21 mouse cellular contexts compared by ENCODE assay signal in genomic region chr13:51840702-51841101, GRCm38 (mm10). TPM values are rescaled to one million over a fixed set of nuclear protein-coding genes. Genes with fewer than 3 reads are reported as not detected.
DNase-seq lines count a peak whose midpoint lies in the region; ATAC-seq and TF ChIP-seq lines count a peak whose summit lies in the region.
"Had no signal": no experiment of that assay in that cellular context is flagged by ENCODE, and none has a peak within 500 bp of the region (broad histone marks: within the 10 kb centered on the region; RNA-seq: fewer than 3 reads in every experiment).

No protein-coding gene starts in this region.

- peaks cover 10% of the 10 kb centered on the region; the same call in 1 of the 2 replicates for H3K27me3 ChIP-seq in limb, embryonic 12.5 days
- peaks cover 42% of the 10 kb centered on the region for H3K27me3 ChIP-seq in limb, embryonic 10.5 days (ENCODE audit: low read depth, poor library complexity, severe bottlenecking)
- no peaks in the 10 kb centered on the region for H3K27me3 ChIP-seq in liver, embryonic 14.5 days (ENCODE audit: control insufficient read depth, insufficient read depth, low read length)
- peaks cover 7% of the 10 kb centered on the region; the same call in 1 of the 2 replicates for H3K27me3 ChIP-seq in heart, embryonic 11.5 days (ENCODE audit: control insufficient read depth, insufficient read depth, low read length)
- no peaks in the 10 kb centered on the region for H3K27me3 ChIP-seq in cerebellum, adult 2 months (ENCODE audit: control insufficient read depth, insufficient read depth, low read length)
- H3K27me3 ChIP-seq: Patski had no signal

- no peak for TF ChIP-seq POLR2A in cerebellum, adult 2 months (IDR thresholded peaks at IDR 0.05; ENCODE audit: borderline replicate concordance, insufficient read depth, low read length)

- H3K9ac ChIP-seq in limb, embryonic 12.5 days (replicated peaks), result no peak overlapping the region
- H3K9ac ChIP-seq in liver, embryonic 14.5 days (replicated peaks), result no peak overlapping the region
- no peak overlapping the region for H3K9ac ChIP-seq in heart, embryonic 11.5 days (ENCODE audit: low read depth, low read length)
- H3K9ac ChIP-seq: embryonic facial prominence, embryonic 13.5 days; hindbrain, embryonic 12.5 days had no signal

- no peak overlapping the region for H3K27ac ChIP-seq in limb, embryonic 12.5 days
- no peak overlapping the region for H3K27ac ChIP-seq in limb, embryonic 10.5 days
- peak overlapping the region; percentile 21 for H3K27ac ChIP-seq in liver, embryonic 14.5 days
- H3K27ac ChIP-seq in heart, embryonic 11.5 days (ENCODE audit: low read depth, low read length), result no peak overlapping the region
- H3K27ac ChIP-seq in cerebellum, adult 2 months (ENCODE audit: insufficient read depth, low read length), result no peak overlapping the region
- H3K27ac ChIP-seq: embryonic facial prominence, embryonic 13.5 days; forebrain, embryonic 12.5 days; heart, adult 2 months; hindbrain, embryonic 12.5 days had no signal

- no peak overlapping the region for H3K4me3 ChIP-seq in limb, embryonic 12.5 days (replicated peaks)
- H3K4me3 ChIP-seq in limb, embryonic 10.5 days, result no peak overlapping the region
- no peak overlapping the region for H3K4me3 ChIP-seq in liver, embryonic 14.5 days (ENCODE audit: insufficient read depth in 1 of 2, low read depth in 2 of 2, low read length in 2 of 2)
- no peak overlapping the region for H3K4me3 ChIP-seq in heart, embryonic 11.5 days (ENCODE audit: low read depth, low read length)
- H3K4me3 ChIP-seq in cerebellum, adult 2 months (replicated peaks; ENCODE audit: insufficient read depth, low read depth, low read length), result no peak overlapping the region
- H3K4me3 ChIP-seq: embryonic facial prominence, embryonic 13.5 days; forebrain, embryonic 12.5 days; heart, adult 2 months; heart, embryonic 12.5 days; hindbrain, embryonic 12.5 days had no signal

- no peaks in the 10 kb centered on the region for H3K36me3 ChIP-seq in limb, embryonic 12.5 days
- H3K36me3 ChIP-seq in limb, embryonic 10.5 days, result no peaks in the 10 kb centered on the region
- no peaks in the 10 kb centered on the region for H3K36me3 ChIP-seq in liver, embryonic 14.5 days (replicated peaks; ENCODE audit: control insufficient read depth, insufficient read depth, low read depth)
- H3K36me3 ChIP-seq in heart, embryonic 11.5 days (ENCODE audit: control insufficient read depth, insufficient read depth, low read length), result no peaks in the 10 kb centered on the region
- H3K36me3 ChIP-seq: embryonic facial prominence, embryonic 13.5 days; forebrain, embryonic 12.5 days; heart, embryonic 12.5 days; hindbrain, embryonic 12.5 days had no signal

- peaks cover 31% of the 10 kb centered on the region for H3K4me1 ChIP-seq in limb, embryonic 12.5 days (replicated peaks)
- H3K4me1 ChIP-seq in limb, embryonic 10.5 days, result peaks cover 50% of the 10 kb centered on the region
- H3K4me1 ChIP-seq in liver, embryonic 14.5 days (replicated peaks; ENCODE audit: control insufficient read depth in 2 of 2, insufficient read depth in 2 of 2, low read length in 1 of 2), result peaks cover 35 to 47% of the 10 kb centered on the region in 2 experiments
- H3K4me1 ChIP-seq in heart, embryonic 11.5 days (ENCODE audit: control insufficient read depth, insufficient read depth, low read length), result peaks cover 36% of the 10 kb centered on the region
- no peaks in the 10 kb centered on the region for H3K4me1 ChIP-seq in cerebellum, adult 2 months (ENCODE audit: control insufficient read depth, insufficient read depth, low read length)

- peak; percentile 65 for TF ChIP-seq EP300 in liver, embryonic 14.5 days (IDR thresholded peaks at IDR 0.05; ENCODE audit: low read depth)

- 37% methylated on average over 6 of the region's 6 CpGs for WGBS in limb, embryonic 12.5 days
- WGBS in limb, embryonic 10.5 days, result 44% methylated on average over 6 of the region's 6 CpGs
- WGBS in liver, embryonic 14.5 days (ENCODE audit: insufficient replicate concordance), result 24% methylated on average over 6 of the region's 6 CpGs
- 16% methylated on average over 6 of the region's 6 CpGs for WGBS in heart, embryonic 11.5 days (ENCODE audit: insufficient replicate concordance)
- WGBS in cerebellum, adult 2 months, result 63% methylated on average over 6 of the region's 6 CpGs

- no peak for TF ChIP-seq CTCF in liver, embryonic 14.5 days (IDR thresholded peaks at IDR 0.05; ENCODE audit: low read depth)
- TF ChIP-seq CTCF in cerebellum, adult 2 months (IDR thresholded peaks at IDR 0.05; ENCODE audit: borderline replicate concordance, insufficient read depth, low read depth, low read length), result no peak

- DNase-seq in limb, embryonic 10.5 days (ENCODE audit: low spot score), result no peak
- peak; percentile 57 for DNase-seq in liver
- DNase-seq in liver, embryonic 14.5 days (ENCODE audit: low read depth in 3 of 3, low spot score in 3 of 3), result no peak
- no peak for DNase-seq in natural killer cell, adult 2 months (ENCODE audit: low spot score in 2 of 2)
- DNase-seq in cerebellum, adult 2 months, result no peak
- DNase-seq: adrenal gland, postnatal 14 days; cerebellum, adult 11-12 months; cerebellum, adult 9-11 months; cerebellum, postnatal 36 days; gastrocnemius, postnatal 10 days; heart, adult 2 months; heart, postnatal 36 days had no signal

- H3K4me2 ChIP-seq in limb, embryonic 12.5 days, result 0 out of 2 replicates have a peak overlapping the region, but pooled peaks have one; percentile 48
- H3K4me2 ChIP-seq in liver, embryonic 14.5 days (ENCODE audit: low read depth), result peak overlapping the region; percentile 61
- H3K4me2 ChIP-seq in heart, embryonic 11.5 days, result no peak overlapping the region
- H3K4me2 ChIP-seq: embryonic facial prominence, embryonic 13.5 days had no signal

- no peaks in the 10 kb centered on the region for H3K9me3 ChIP-seq in limb, embryonic 12.5 days
- H3K9me3 ChIP-seq in limb, embryonic 10.5 days (replicated peaks), result no peaks in the 10 kb centered on the region
- H3K9me3 ChIP-seq in liver, embryonic 14.5 days (ENCODE audit: control insufficient read depth, low read length), result no peaks in the 10 kb centered on the region
- no peaks in the 10 kb centered on the region for H3K9me3 ChIP-seq in heart, embryonic 11.5 days (replicated peaks; ENCODE audit: control insufficient read depth, low read length)
- H3K9me3 ChIP-seq: embryonic facial prominence, embryonic 13.5 days; forebrain, embryonic 12.5 days; heart, embryonic 12.5 days; hindbrain, embryonic 12.5 days had no signal

- ATAC-seq in limb, embryonic 12.5 days (ENCODE audit: insufficient number of reproducible peaks, insufficient read depth, low FRiP score, low TSS enrichment, low read depth), result no peak
- ATAC-seq in liver, embryonic 14.5 days (ENCODE audit: insufficient read depth), result peak; percentile 27; the same call in 1 of the 2 replicates
- ATAC-seq in heart, embryonic 11.5 days (replicated peaks; ENCODE audit: insufficient number of reproducible peaks, low FRiP score, low TSS enrichment), result no peak
- ATAC-seq: activated CD4-positive, CD25-positive, alpha-beta regulatory T cell, adult 4 months; forebrain, embryonic 16.5 days; Patski had no signal

RNA-seq across cellular contexts. Expression of gene Gadd45g, which starts 5.8 kb away (rescaled TPM):
- 35.6 and 36.2 TPM in 2 replicates for polyA plus RNA-seq in limb, embryonic 12.5 days (2016; fragmentation: Nextera tagmentation; extraction: Ambion mirVana)
- 14.3 and 18.6 TPM in 2 replicates for polyA plus RNA-seq in limb, embryonic 10.5 days (2016; fragmentation: Nextera tagmentation; extraction: Ambion mirVana)
- polyA plus RNA-seq in liver, embryonic 14.5 days (2012; rRNA removed), result 11.4 and 14.4 TPM in 2 replicates
- polyA plus RNA-seq in liver, embryonic 14.5 days (2014; fragmentation: Nextera tagmentation; extraction: Ambion mirVana), result 12.7 and 14.5 TPM in 2 replicates
- polyA plus RNA-seq in heart, embryonic 11.5 days (2014; fragmentation: Nextera tagmentation; extraction: Ambion mirVana), result 45.3 and 48.9 TPM in 2 replicates
- polyA plus RNA-seq in cerebellum, adult 2 months (2012; rRNA removed), result 50.3 and 57.4 TPM in 2 replicates

RNA-seq across cellular contexts. Expression of gene Sema4d, which starts 47.2 kb away (rescaled TPM):
- polyA plus RNA-seq in limb, embryonic 12.5 days (2016; fragmentation: Nextera tagmentation; extraction: Ambion mirVana), result 5.4 and 5.8 TPM in 2 replicates
- 5.9 and 6.0 TPM in 2 replicates for polyA plus RNA-seq in limb, embryonic 10.5 days (2016; fragmentation: Nextera tagmentation; extraction: Ambion mirVana)
- 4.2 and 4.7 TPM in 2 replicates for polyA plus RNA-seq in liver, embryonic 14.5 days (2012; rRNA removed)
- polyA plus RNA-seq in liver, embryonic 14.5 days (2014; fragmentation: Nextera tagmentation; extraction: Ambion mirVana), result 4.6 and 6.1 TPM in 2 replicates
- 11.0 and 13.7 TPM in 2 replicates for polyA plus RNA-seq in heart, embryonic 11.5 days (2014; fragmentation: Nextera tagmentation; extraction: Ambion mirVana)
- 111 and 116 TPM in 2 replicates for polyA plus RNA-seq in cerebellum, adult 2 months (2012; rRNA removed)
